Mouse (Mus musculus): ENCODE measurements around the gene Hmga2.
"Not testable (repeated sequence)": the region's sequence is repeated elsewhere in the genome, so short reads cannot be mapped to it uniquely, and the experiment has no call there.

Hmga2 gene

GRCm38 (mm10) chr10:120390912-120391835 is 85.1 kb downstream of the Hmga2 start:
- peak; percentile 44 to 61 for DNase-seq

GRCm38 (mm10) chr10:120389707-120390106 is 86.6 kb downstream of the Hmga2 start:
- DNase-seq = no peak

GRCm38 (mm10) chr10:120388966-120389365 is 87.3 kb downstream of the Hmga2 start:
- DNase-seq = peak; percentile 83 to 88

- DNase-seq = peak; percentile 56 to 63
These were observed 87.8 kb downstream of the Hmga2 start for GRCm38 (mm10) chr10:120388400-120388871.

- no peak for DNase-seq
These were observed 89.2 kb downstream of the Hmga2 start for GRCm38 (mm10) chr10:120387105-120387504.

- DNase-seq = peak; percentile 52 to 75
These were observed 91.3 kb downstream of the Hmga2 start for GRCm38 (mm10) chr10:120384797-120385600.

- no peak for DNase-seq
These were observed 92.2 kb downstream of the Hmga2 start for GRCm38 (mm10) chr10:120384040-120384439.

- no peak for DNase-seq
These were observed 98.5 kb downstream of the Hmga2 start for GRCm38 (mm10) chr10:120377795-120378194.

GRCm38 (mm10) chr10:120377327-120377752 is 98.9 kb downstream of the Hmga2 start:
- DNase-seq = peak; percentile 93 to 95

- DNase-seq = no peak
These were observed 100.8 kb downstream of the Hmga2 start for GRCm38 (mm10) chr10:120375438-120375837.

GRCm38 (mm10) chr10:120371215-120371614 is 105.1 kb downstream of the Hmga2 start:
- DNase-seq = no peak

GRCm38 (mm10) chr10:120369187-120369805 is 107.0 kb downstream of the Hmga2 start:
- DNase-seq = no peak

GRCm38 (mm10) chr10:120366173-120366592 is 110.1 kb downstream of the Hmga2 start:
- not testable (repeated sequence) for DNase-seq

- no peak for DNase-seq
These were observed 110.7 kb downstream of the Hmga2 start for GRCm38 (mm10) chr10:120365380-120366172.

- DNase-seq = no peak
These were observed 112.2 kb downstream of the Hmga2 start for GRCm38 (mm10) chr10:120363983-120364582.

GRCm38 (mm10) chr10:120363298-120363982 is 112.8 kb downstream of the Hmga2 start:
- not testable (repeated sequence) for DNase-seq

- no peak for DNase-seq
These were observed 121.7 kb downstream of the Hmga2 start for GRCm38 (mm10) chr10:120354523-120355030.

GRCm38 (mm10) chr10:120345325-120345724 is 130.9 kb downstream of the Hmga2 start:
- no peak for DNase-seq

GRCm38 (mm10) chr10:120344558-120345318 is 131.5 kb downstream of the Hmga2 start:
- DNase-seq = no peak

GRCm38 (mm10) chr10:120339906-120340305 is 136.4 kb downstream of the Hmga2 start:
- DNase-seq = not testable (repeated sequence)
